Mouse (Mus musculus) heart, embryonic 15.5 days (tissue): Measurements from ENCODE around the gene Cttnbp2. TPM values are rescaled to one million over a fixed set of nuclear protein-coding genes. Genes with fewer than 3 reads are reported as not detected.

Source experiments
- ATAC-seq: fragments of 200-750 bp; cut with Nextera tagmentation; replicated peaks from 2 replicates; pipeline ENCODE4 v1.8.0; 2017; ENCODE audit warnings: low read depth, moderate TSS enrichment; ENCODE audit not compliant: insufficient number of reproducible peaks, insufficient read depth, low FRiP score
- H3K27ac ChIP-seq: fragments of 300-500 bp; sonication (generic); 2 replicates; pipeline ENCODE4 v1.5.1; 2015; ENCODE audit warnings: mild to moderate bottlenecking, inconsistent platforms
- H3K27me3 ChIP-seq: fragments of 300-500 bp; sonication (generic); 2 replicates; pipeline ENCODE4 v1.6.1; 2015; ENCODE audit warnings: inconsistent platforms
- H3K36me3 ChIP-seq: fragments of 300-500 bp; sonication (generic); 2 replicates; pipeline ENCODE4 v1.6.1; 2015; ENCODE audit warnings: mild to moderate bottlenecking, inconsistent platforms
- H3K4me1 ChIP-seq: fragments of 300-500 bp; sonication (generic); replicated peaks from 2 replicates; pipeline ENCODE4 v1.6.1; 2015; ENCODE audit warnings: inconsistent platforms
- H3K4me2 ChIP-seq: fragments of 300-500 bp; sonication (generic); 2 replicates; pipeline ENCODE4 v1.6.1; 2015; ENCODE audit warnings: inconsistent platforms, mild to moderate bottlenecking, moderate library complexity
- H3K4me3 ChIP-seq: fragments of 300-500 bp; sonication (generic); 2 replicates; pipeline ENCODE4 v1.5.1; 2015; ENCODE audit warnings: mild to moderate bottlenecking, inconsistent platforms
- H3K9ac ChIP-seq: fragments of 300-500 bp; sonication (generic); 2 replicates; pipeline ENCODE4 v1.6.1; 2015; ENCODE audit warnings: mild to moderate bottlenecking, inconsistent platforms
- H3K9me3 ChIP-seq: fragments of 300-500 bp; sonication (generic); replicated peaks from 2 replicates; pipeline ENCODE4 v1.6.1; 2016; ENCODE audit warnings: inconsistent platforms
- WGBS: fragments of 180-500 bp; shearing (Covaris S2); methylation state at CpG from one replicate; pipeline ENCODE4 v1.1.7; 2015; ENCODE audit warnings: mixed read lengths; 5-methylcytosine and 5-hydroxymethylcytosine counted together
- polyA plus RNA-seq: library from polyadenylated mRNA; unstranded; fragments of >200 nt; fragmentation: Nextera tagmentation; extraction: Ambion mirVana; gene quantifications from 2 replicates; pipeline ENCODE4 v1.2.1, GENCODE M21; 2015

The Cttnbp2 gene
- 6.0 and 7.7 TPM in 2 replicates for polyA plus RNA-seq

- Histone ChIP-seq H3K27ac (no peak within 1 kb of the TSS), H3K4me3 (peak within 1 kb of the TSS; percentile 90), H3K36me3 (no peaks in the 10 kb centered on the region), H3K9me3 (no peaks in the 10 kb centered on the region), H3K4me1 (peaks cover 18% of the 10 kb centered on the region), H3K4me2 (peak within 1 kb of the TSS; percentile 90), H3K27me3 (0 out of 2 replicates have a peak, but pooled peaks cover 10% of the 10 kb centered on the region), H3K9ac (peak within 1 kb of the TSS; percentile 77)
- ATAC-seq, result peak; percentile 94
- 1% methylated on average over 69 of the region's 70 CpGs for WGBS
Observed at GRCm38 (mm10) chr6:18514480-18515352, at the start of gene Cttnbp2. Cttnbp2 (minus strand) TSS chr6:18514843.

DNA sequence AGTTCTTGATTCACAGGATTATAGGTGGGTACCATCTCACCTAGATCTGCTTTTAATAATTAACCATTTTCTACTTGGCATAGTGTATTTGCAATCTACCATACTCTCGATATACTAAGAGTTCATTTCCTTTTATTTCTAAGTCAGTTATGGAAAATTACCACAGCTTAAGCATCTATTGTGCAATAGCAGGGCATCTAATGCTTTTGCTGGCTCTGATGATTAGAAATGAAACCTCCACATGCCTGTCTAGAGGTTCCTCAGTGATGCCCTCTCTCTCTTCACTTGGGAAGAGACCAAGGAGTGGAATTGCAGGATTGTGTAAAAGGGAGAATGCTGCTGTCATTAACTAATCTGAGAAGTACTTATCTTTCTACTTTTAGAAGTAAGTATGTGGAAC is 44.4 kb upstream of the Cttnbp2 start:
- no peaks in the 10 kb centered on the region for H3K4me1 ChIP-seq
- WGBS, result 81% methylated on average over 1 of the region's 1 CpGs
- no peaks in the 10 kb centered on the region for H3K27me3 ChIP-seq
- no peak overlapping the region for H3K4me2 ChIP-seq
- H3K9me3 ChIP-seq, result no peaks in the 10 kb centered on the region
- no peak overlapping the region for H3K27ac ChIP-seq
- H3K9ac ChIP-seq, result no peak overlapping the region
- no peak overlapping the region for H3K4me3 ChIP-seq
- H3K36me3 ChIP-seq, result no peaks in the 10 kb centered on the region
- no peak for ATAC-seq

DNA sequence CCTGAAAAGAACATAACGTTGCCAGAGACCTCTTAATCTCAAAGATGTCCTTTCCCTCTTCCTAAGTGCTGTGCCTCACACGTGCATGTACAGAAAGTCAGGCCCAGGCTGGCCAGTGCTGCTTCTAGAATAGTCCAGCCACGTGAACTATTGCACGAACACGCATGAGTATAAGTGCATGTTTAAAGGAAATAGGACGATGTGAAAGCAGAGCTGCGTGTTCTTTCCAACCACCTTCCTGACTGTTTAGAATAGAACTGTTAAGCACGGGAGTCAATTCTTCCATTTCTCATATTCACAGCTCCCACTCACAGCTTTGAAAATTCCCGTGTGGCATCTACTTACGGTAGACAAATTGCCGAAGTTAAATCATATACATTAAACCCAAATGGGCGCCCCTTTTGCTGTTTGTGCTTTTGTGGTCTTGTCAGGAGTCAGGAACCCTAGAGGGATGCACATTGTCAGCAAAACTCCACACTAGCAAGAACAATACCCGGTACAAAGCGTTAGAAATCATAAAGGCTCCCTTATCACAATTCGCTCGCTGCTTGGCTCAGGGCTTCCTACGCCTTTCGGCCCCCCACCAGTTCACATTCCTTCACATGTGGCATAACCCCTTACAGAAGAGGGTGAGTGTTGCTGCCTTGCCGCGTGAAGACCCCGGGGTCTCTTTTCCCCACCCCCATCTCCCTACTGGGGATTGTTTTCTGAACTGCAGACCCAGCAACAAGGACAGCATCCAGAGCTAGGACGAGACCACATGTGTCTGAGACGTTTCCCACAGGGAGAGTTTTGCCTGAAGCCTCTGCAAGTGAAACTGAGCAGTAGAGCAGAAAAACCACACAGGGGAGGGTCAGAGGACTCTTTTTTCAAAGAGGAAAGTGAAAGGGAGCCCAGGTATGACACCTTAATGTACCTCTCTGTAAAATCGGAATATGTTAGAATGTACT is 33.1 kb upstream of the Cttnbp2 start:
- ATAC-seq, result no peak
- H3K4me1 ChIP-seq, result peaks cover 10% of the 10 kb centered on the region
- 42% methylated on average over 24 of the region's 24 CpGs for WGBS
- no peaks in the 10 kb centered on the region for H3K36me3 ChIP-seq
- H3K9me3 ChIP-seq, result no peaks in the 10 kb centered on the region
- H3K4me2 ChIP-seq, result peak overlapping the region; percentile 62
- no peak overlapping the region for H3K9ac ChIP-seq
- peak overlapping the region; percentile 38 for H3K4me3 ChIP-seq
- H3K27me3 ChIP-seq, result no peaks in the 10 kb centered on the region
- H3K27ac ChIP-seq, result no peak overlapping the region

GRCm38 (mm10) chr6:18543878-18544277 is 29.2 kb upstream of the Cttnbp2 start:
- ATAC-seq, result no peak
- H3K4me1 ChIP-seq, result peaks cover 10% of the 10 kb centered on the region
- H3K27me3 ChIP-seq, result no peaks in the 10 kb centered on the region
- no peak overlapping the region for H3K9ac ChIP-seq
- 57% methylated on average over 2 of the region's 2 CpGs for WGBS
- no peaks in the 10 kb centered on the region for H3K36me3 ChIP-seq
- H3K27ac ChIP-seq, result no peak overlapping the region
- no peak overlapping the region for H3K4me3 ChIP-seq
- no peak overlapping the region for H3K4me2 ChIP-seq
- no peaks in the 10 kb centered on the region for H3K9me3 ChIP-seq

GRCm38 (mm10) chr6:18540396-18540795 is 25.8 kb upstream of the Cttnbp2 start:
- H3K9ac ChIP-seq, result no peak overlapping the region
- no peak overlapping the region for H3K27ac ChIP-seq

DNA sequence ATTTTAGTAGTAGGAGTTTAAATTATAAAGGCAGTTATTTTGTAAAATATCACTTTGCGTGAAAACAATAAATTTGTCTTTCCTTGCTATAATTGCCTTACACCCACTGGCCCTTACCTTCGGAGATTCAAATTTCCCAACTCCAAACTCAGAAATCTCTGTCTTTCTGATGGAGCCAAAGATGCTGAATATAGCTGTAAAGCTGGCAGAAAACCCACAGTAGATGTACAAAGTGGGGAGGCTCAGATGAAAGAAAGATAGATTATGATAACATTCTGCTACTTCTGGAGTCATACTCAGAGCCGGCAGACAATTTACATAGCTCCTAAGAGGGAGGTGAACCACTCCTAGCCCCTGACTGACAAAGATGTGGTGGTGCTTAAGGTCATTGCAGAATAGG is 15.8 kb upstream of the Cttnbp2 start:
- 70% methylated on average over 3 of the region's 3 CpGs for WGBS
- no peak overlapping the region for H3K4me3 ChIP-seq
- no peak for ATAC-seq
- H3K9ac ChIP-seq, result no peak overlapping the region
- H3K4me1 ChIP-seq, result no peaks in the 10 kb centered on the region
- no peaks in the 10 kb centered on the region for H3K36me3 ChIP-seq
- no peak overlapping the region for H3K4me2 ChIP-seq
- H3K27me3 ChIP-seq, result no peaks in the 10 kb centered on the region
- no peaks in the 10 kb centered on the region for H3K9me3 ChIP-seq
- no peak overlapping the region for H3K27ac ChIP-seq

More at GRCm38 (mm10) chr6:18540396-18540795, 25.8 kb upstream of the Cttnbp2 start:
- 53% methylated on average over 4 of the region's 4 CpGs for WGBS
- H3K4me3 ChIP-seq, result no peak overlapping the region
- H3K4me1 ChIP-seq, result no peaks in the 10 kb centered on the region
- no peaks in the 10 kb centered on the region for H3K27me3 ChIP-seq
- H3K36me3 ChIP-seq, result no peaks in the 10 kb centered on the region
- no peak overlapping the region for H3K4me2 ChIP-seq
- ATAC-seq, result no peak
- no peaks in the 10 kb centered on the region for H3K9me3 ChIP-seq

GRCm38 (mm10) chr6:18517626-18518025 is 3.0 kb upstream of the Cttnbp2 start:
- no peak overlapping the region for H3K4me3 ChIP-seq
- ATAC-seq, result no peak
- WGBS, result 49% methylated on average over 2 of the region's 2 CpGs

DNA sequence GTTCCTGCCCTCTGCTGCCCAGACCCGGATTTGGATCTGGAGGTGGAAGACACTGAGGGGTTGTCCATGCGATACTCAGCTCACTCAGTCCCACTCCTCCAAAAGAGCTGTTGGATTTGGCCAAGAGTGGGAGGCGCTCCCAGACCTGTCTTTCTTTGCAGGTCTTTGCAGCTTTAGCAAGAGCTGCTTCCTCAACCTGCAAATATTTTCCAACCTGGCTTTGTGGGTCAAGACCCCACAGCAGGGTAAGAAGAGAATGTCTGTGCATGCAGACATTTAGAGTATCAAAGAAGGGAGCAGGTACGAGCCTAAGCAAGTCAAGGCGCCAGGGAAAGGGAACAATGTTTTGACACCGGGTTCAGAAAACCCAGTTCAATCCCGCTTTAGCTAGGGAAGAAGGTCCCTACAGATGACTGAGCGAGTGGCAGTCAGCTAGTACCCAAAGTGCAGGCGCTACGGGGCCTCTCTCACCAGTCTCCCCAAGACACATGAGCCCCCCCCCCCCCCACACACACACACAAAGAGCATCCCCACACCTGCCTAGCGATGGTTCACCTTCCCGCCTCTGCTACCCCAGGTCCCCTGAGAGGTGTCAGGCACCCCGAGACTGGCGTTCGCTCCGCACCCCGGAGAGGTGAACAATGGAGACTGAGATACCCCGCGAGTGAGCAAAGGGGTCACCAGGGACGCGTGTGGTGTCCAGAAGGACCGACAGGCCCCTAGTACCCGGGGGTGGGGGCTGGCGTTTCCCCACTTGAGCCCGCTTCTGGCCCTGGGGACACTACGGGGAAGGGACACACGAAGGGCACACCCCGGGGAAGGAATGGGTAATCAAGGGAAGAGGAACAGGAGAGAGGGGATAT is 801 bp downstream of the Cttnbp2 start:
- Histone ChIP-seq H3K27ac (no peak overlapping the region), H3K36me3 (no peaks in the 10 kb centered on the region), H3K9ac (peak overlapping the region; percentile 77), H3K4me1 (peaks cover 18% of the 10 kb centered on the region), H3K4me3 (peak overlapping the region; percentile 90), H3K27me3 (0 out of 2 replicates have a peak, but pooled peaks cover 10% of the 10 kb centered on the region), H3K9me3 (no peaks in the 10 kb centered on the region), H3K4me2 (peak overlapping the region; percentile 90)
- under 1% methylated on average over 28 of the region's 28 CpGs for WGBS
- ATAC-seq, result peak; percentile 37

More at GRCm38 (mm10) chr6:18517626-18518025, 3.0 kb upstream of the Cttnbp2 start:
- Histone ChIP-seq H3K4me1 (peaks cover 18% of the 10 kb centered on the region), H3K27me3 (0 out of 2 replicates have a peak, but pooled peaks cover 10% of the 10 kb centered on the region), H3K9ac (no peak overlapping the region), H3K4me2 (no peak overlapping the region), H3K9me3 (no peaks in the 10 kb centered on the region), H3K36me3 (no peaks in the 10 kb centered on the region), H3K27ac (no peak overlapping the region)

- no peaks in the 10 kb centered on the region for H3K36me3 ChIP-seq
- peaks cover 27% of the 10 kb centered on the region for H3K4me1 ChIP-seq
- no peak overlapping the region for H3K27ac ChIP-seq
- H3K4me3 ChIP-seq, result no peak overlapping the region
- H3K4me2 ChIP-seq, result no peak overlapping the region
- no peak for ATAC-seq
- H3K27me3 ChIP-seq, result 0 out of 2 replicates have a peak, but pooled peaks cover 10% of the 10 kb centered on the region
- 78% methylated on average over 6 of the region's 6 CpGs for WGBS
- no peaks in the 10 kb centered on the region for H3K9me3 ChIP-seq
- H3K9ac ChIP-seq, result no peak overlapping the region
Observed at GRCm38 (mm10) chr6:18511886-18512285, 2.8 kb downstream of the Cttnbp2 start.

DNA sequence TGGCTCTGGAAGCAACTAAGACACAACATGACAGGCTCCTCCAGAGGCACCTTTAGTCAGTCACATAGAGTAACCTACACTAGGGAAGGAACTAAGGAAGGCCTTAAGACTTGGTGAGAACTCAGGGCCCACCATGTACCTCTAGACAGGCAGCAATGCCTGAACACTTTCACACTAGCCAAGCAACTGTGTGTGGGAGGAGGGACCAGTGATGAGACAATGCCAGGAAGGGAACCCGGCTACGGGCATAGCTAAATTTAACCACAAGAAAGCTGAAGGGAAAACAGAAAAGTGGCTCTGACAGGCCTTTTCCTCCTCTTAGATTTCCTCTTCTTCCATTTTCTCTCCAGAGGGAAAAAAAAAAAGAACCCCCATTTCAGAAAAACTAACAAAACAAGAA is 6.6 kb downstream of the Cttnbp2 start:
- peak overlapping the region; percentile 55 for H3K27ac ChIP-seq
- ATAC-seq, result no peak
- no peak overlapping the region for H3K9ac ChIP-seq
- no peaks in the 10 kb centered on the region for H3K27me3 ChIP-seq
- WGBS, result 13% methylated on average over 2 of the region's 2 CpGs
- H3K36me3 ChIP-seq, result no peaks in the 10 kb centered on the region
- H3K4me1 ChIP-seq, result peaks cover 18% of the 10 kb centered on the region
- H3K4me2 ChIP-seq, result no peak overlapping the region
- H3K9me3 ChIP-seq, result no peaks in the 10 kb centered on the region
- H3K4me3 ChIP-seq, result no peak overlapping the region
